Mouse (Mus musculus) CH12.LX (cell line): Measurements from ENCODE around the gene Dock10. TPM values are rescaled to one million over a fixed set of nuclear protein-coding genes. Genes with fewer than 3 reads are reported as not detected.

Source experiments
- DNase-seq: peaks from one replicate; pipeline ENCODE4 v3.0.0-alpha.2; 2013; ENCODE audit errors: extremely low read depth
- H3K27ac ChIP-seq: 2 replicates; pipeline ENCODE4 v1.5.1; 2012; ENCODE audit warnings: low read depth, mild to moderate bottlenecking, control low read depth, moderate library complexity; ENCODE audit not compliant: insufficient read depth
- H3K27me3 ChIP-seq: replicated peaks from 2 replicates; pipeline ENCODE3; 2012; ENCODE audit warnings: inconsistent platforms
- H3K36me3 ChIP-seq, 2 experiments: replicated peaks in 1 of 2; 2 replicates each; pipeline versions ENCODE3 to v1.6.1; 2012; ENCODE audit warnings: inconsistent platforms in 1 of 2, low read length in 1 of 2, mild to moderate bottlenecking in 1 of 2, mixed read lengths in 1 of 2, moderate library complexity in 1 of 2; ENCODE audit not compliant: control insufficient read depth in 1 of 2, insufficient read depth in 1 of 2
- H3K4me1 ChIP-seq, 2 experiments: 2 replicates each; pipeline ENCODE4 v1.6.1; 2012; ENCODE audit warnings: inconsistent platforms in 1 of 2, moderate library complexity in 1 of 2; ENCODE audit not compliant: insufficient read depth in 2 of 2, control insufficient read depth in 1 of 2
- H3K4me2 ChIP-seq: 2 replicates; pipeline ENCODE4 v1.6.1; 2012; ENCODE audit warnings: low read depth, mild to moderate bottlenecking, control low read depth; ENCODE audit not compliant: poor library complexity, insufficient read depth, severe bottlenecking
- H3K4me3 ChIP-seq, 3 experiments: fragments of 150-350 bp in 1 of 3; sonication (generic) in 1 of 3; replicated peaks in 1 of 3; 2 replicates each; pipeline versions ENCODE3 to v1.5.1; 2011 to 2012; ENCODE audit warnings: low read depth in 2 of 3, low read length in 2 of 3, mild to moderate bottlenecking in 2 of 3, moderate library complexity in 2 of 3, control low read depth in 1 of 3, improper control_type of control experiment in 1 of 3, inconsistent platforms in 1 of 3, mixed read lengths in 1 of 3; ENCODE audit not compliant: poor library complexity in 1 of 3
- H3K79me2 ChIP-seq: replicated peaks from 2 replicates; pipeline ENCODE4 v1.6.1; 2012; ENCODE audit warnings: mild to moderate bottlenecking, moderate library complexity; ENCODE audit not compliant: control insufficient read depth, poor library complexity, insufficient read depth, severe bottlenecking; ENCODE audit errors: extremely low read depth
- H3K9ac ChIP-seq: 2 replicates; pipeline ENCODE4 v1.6.1; 2012; ENCODE audit warnings: low read depth, mild to moderate bottlenecking, control low read depth, moderate library complexity; ENCODE audit not compliant: insufficient read depth
- H3K9me3 ChIP-seq: replicated peaks from 2 replicates; pipeline ENCODE3; 2012; ENCODE audit warnings: low read length, inconsistent platforms, mixed read lengths
- BHLHE40 ChIP-seq: IDR thresholded peaks from 2 replicates; pipeline ENCODE4 v1.6.1; 2011; ENCODE audit warnings: mild to moderate bottlenecking, low read depth, low read length, improper control_type of control experiment
- CHD1 ChIP-seq: IDR thresholded peaks from 2 replicates; pipeline ENCODE4 v1.6.1; 2012; ENCODE audit warnings: low read depth, low read length, improper control_type of control experiment, inconsistent platforms
- CHD2 ChIP-seq: IDR thresholded peaks from 2 replicates; pipeline ENCODE4 v1.6.1; 2011; ENCODE audit warnings: low read length, improper control_type of control experiment
- CTCF ChIP-seq, 2 experiments: IDR thresholded peaks in 1 of 2; conservative IDR thresholded peaks in 1 of 2; 2 replicates each; pipeline ENCODE4 v1.5.1; 2011 to 2012; ENCODE audit warnings: low read depth in 2 of 2, low read length in 2 of 2, improper control_type of control experiment in 1 of 2, inconsistent platforms in 1 of 2, mild to moderate bottlenecking in 1 of 2, moderate library complexity in 1 of 2
- E2F4 ChIP-seq: IDR thresholded peaks from 2 replicates; pipeline ENCODE4 v1.6.1; 2011; ENCODE audit warnings: low read depth, low read length, improper control_type of control experiment; ENCODE audit not compliant: insufficient replicate concordance
- ELF1 ChIP-seq: IDR thresholded peaks from 2 replicates; pipeline ENCODE4 v1.6.1; 2014; ENCODE audit warnings: low read depth, mild to moderate bottlenecking, inconsistent platforms, low read length, improper control_type of control experiment
- EP300 ChIP-seq: IDR thresholded peaks from 2 replicates; pipeline ENCODE4 v1.6.1; 2011; ENCODE audit warnings: low read length, improper control_type of control experiment
- ETS1 ChIP-seq: conservative IDR thresholded peaks from 2 replicates; pipeline ENCODE4 v1.6.1; 2012; ENCODE audit warnings: low read depth, mild to moderate bottlenecking, inconsistent platforms, low read length, improper control_type of control experiment, moderate library complexity
- GABPA ChIP-seq: IDR thresholded peaks from 2 replicates; pipeline ENCODE4 v1.6.1; 2012; ENCODE audit warnings: low read depth, low read length, improper control_type of control experiment, inconsistent platforms; ENCODE audit not compliant: insufficient replicate concordance
- HCFC1 ChIP-seq: IDR thresholded peaks from 2 replicates; pipeline ENCODE4 v1.6.1; 2012; ENCODE audit warnings: low read depth, mild to moderate bottlenecking, inconsistent platforms, low read length, improper control_type of control experiment
- IRF4 ChIP-seq: IDR thresholded peaks from 2 replicates; pipeline ENCODE4 v1.6.1; 2014; ENCODE audit warnings: low read depth, mild to moderate bottlenecking, inconsistent platforms, low read length, improper control_type of control experiment
- JUN ChIP-seq: IDR thresholded peaks from 2 replicates; pipeline ENCODE4 v1.6.1; 2011; ENCODE audit warnings: low read depth, mild to moderate bottlenecking, low read length, improper control_type of control experiment, moderate library complexity; ENCODE audit not compliant: insufficient read depth
- JUND ChIP-seq: conservative IDR thresholded peaks from 2 replicates; pipeline ENCODE4 v1.6.1; 2011; ENCODE audit warnings: low read depth, low read length, improper control_type of control experiment
- KAT2A ChIP-seq: IDR thresholded peaks from 2 replicates; pipeline ENCODE4 v1.6.1; 2012; ENCODE audit warnings: low read length, improper control_type of control experiment, inconsistent platforms; ENCODE audit not compliant: insufficient replicate concordance
- MAX ChIP-seq: IDR thresholded peaks from 2 replicates; pipeline ENCODE4 v1.6.1; 2011; ENCODE audit warnings: low read length, improper control_type of control experiment
- MAZ ChIP-seq: IDR thresholded peaks from 2 replicates; pipeline ENCODE4 v1.6.1; 2012; ENCODE audit warnings: low read depth, mild to moderate bottlenecking, inconsistent platforms, low read length, improper control_type of control experiment, moderate library complexity
- MEF2A ChIP-seq: IDR thresholded peaks from 2 replicates; pipeline ENCODE4 v1.6.1; 2014; ENCODE audit warnings: low read depth, mild to moderate bottlenecking, inconsistent platforms, low read length, improper control_type of control experiment, borderline replicate concordance
- MYC ChIP-seq: IDR thresholded peaks from 2 replicates; pipeline ENCODE4 v1.6.1; 2011; ENCODE audit warnings: low read depth, mild to moderate bottlenecking, improper control_type of control experiment, low read length
- NELFE ChIP-seq: IDR thresholded peaks from 2 replicates; pipeline ENCODE4 v1.6.1; 2011; ENCODE audit warnings: low read depth, low read length, improper control_type of control experiment
- NRF1 ChIP-seq: IDR thresholded peaks from 2 replicates; pipeline ENCODE4 v1.6.1; 2014; ENCODE audit warnings: low read depth, mild to moderate bottlenecking, inconsistent platforms, low read length, improper control_type of control experiment, moderate library complexity
- PAX5 ChIP-seq: IDR thresholded peaks from 2 replicates; pipeline ENCODE4 v1.6.1; 2012; ENCODE audit warnings: low read length, inconsistent platforms, mixed read lengths
- POLR2AphosphoS2 ChIP-seq: IDR thresholded peaks from 2 replicates; pipeline ENCODE4 v1.6.1; 2011; ENCODE audit warnings: low read depth, low read length, improper control_type of control experiment
- RAD21 ChIP-seq: IDR thresholded peaks from 2 replicates; pipeline ENCODE4 v1.6.1; 2011; ENCODE audit warnings: low read depth, mild to moderate bottlenecking, low read length, improper control_type of control experiment, moderate library complexity
- RCOR1 ChIP-seq: conservative IDR thresholded peaks from 2 replicates; pipeline ENCODE4 v1.6.1; 2012; ENCODE audit warnings: low read depth, mild to moderate bottlenecking, inconsistent platforms, low read length, improper control_type of control experiment
- SIN3A ChIP-seq: IDR thresholded peaks from 2 replicates; pipeline ENCODE4 v1.6.1; 2012; ENCODE audit warnings: low read length, improper control_type of control experiment, inconsistent platforms
- SMC3 ChIP-seq: IDR thresholded peaks from 2 replicates; pipeline ENCODE4 v1.6.1; 2011; ENCODE audit warnings: low read depth, low read length, improper control_type of control experiment
- TBP ChIP-seq: conservative IDR thresholded peaks from 2 replicates; pipeline ENCODE4 v1.6.1; 2011; ENCODE audit warnings: low read depth, low read length, improper control_type of control experiment
- TCF12 ChIP-seq: IDR thresholded peaks from 2 replicates; pipeline ENCODE4 v1.6.1; 2014; ENCODE audit warnings: low read depth, mild to moderate bottlenecking, inconsistent platforms, low read length, improper control_type of control experiment
- UBTF ChIP-seq: IDR thresholded peaks from 2 replicates; pipeline ENCODE4 v1.6.1; 2012; ENCODE audit warnings: low read depth, mild to moderate bottlenecking, inconsistent platforms, low read length, improper control_type of control experiment, moderate library complexity
- USF2 ChIP-seq: conservative IDR thresholded peaks from 2 replicates; pipeline ENCODE4 v1.6.1; 2011; ENCODE audit warnings: low read depth, low read length, improper control_type of control experiment
- ZC3H11A ChIP-seq: IDR thresholded peaks from 2 replicates; pipeline ENCODE4 v1.6.1; 2012; ENCODE audit warnings: low read depth, mild to moderate bottlenecking, inconsistent platforms, low read length, improper control_type of control experiment
- ZKSCAN1 ChIP-seq: IDR thresholded peaks from 2 replicates; pipeline ENCODE4 v1.6.1; 2012; ENCODE audit warnings: low read depth, inconsistent platforms, low read length, improper control_type of control experiment, borderline replicate concordance
- ZNF384 ChIP-seq: IDR thresholded peaks from 2 replicates; pipeline ENCODE4 v1.6.1; 2012; ENCODE audit warnings: low read depth, low read length, improper control_type of control experiment, inconsistent platforms
- dilution Hi-C: fragments of 300-500 bp; cut with MboI; formaldehyde crosslinking; loops from 2 replicates; pipeline ENCODE4 v1.14.3; 2020; ENCODE audit warnings: low sequenced_read_pairs; ENCODE audit not compliant: extremely low pct_unique_long_range_greater_than_20kb, extremely low pct_ligation_motif_present
- in situ Hi-C: fragments of 300-500 bp; cut with MboI; formaldehyde crosslinking; loops from 3 replicates; pipeline ENCODE4 v1.14.3; 2019; ENCODE audit warnings: low sequenced_read_pairs, low pct_ligation_motif_present, low pct_unique_long_range_greater_than_20kb, mixed read lengths
- polyA plus RNA-seq: library from polyadenylated mRNA; unstranded; fragments of >175 nt; gene quantifications from 2 replicates; pipeline ENCODE4 v1.2.1, GENCODE M21; 2012; ENCODE audit warnings: low read depth; ENCODE audit not compliant: insufficient read length
- total RNA-seq, 2 experiments: library from RNA; depleted of rRNA; stranded (reverse); fragments of 300-350 nt in 1 of 2; fragments of >200 nt in 1 of 2; gene quantifications; 2 replicates each; pipeline ENCODE4 v1.2.3; 2012 to 2014

Dock10 gene
- total and polyA plus RNA-seq, 3 experiments = 44.7 to 77.2 (median 62.2) TPM

DNA sequence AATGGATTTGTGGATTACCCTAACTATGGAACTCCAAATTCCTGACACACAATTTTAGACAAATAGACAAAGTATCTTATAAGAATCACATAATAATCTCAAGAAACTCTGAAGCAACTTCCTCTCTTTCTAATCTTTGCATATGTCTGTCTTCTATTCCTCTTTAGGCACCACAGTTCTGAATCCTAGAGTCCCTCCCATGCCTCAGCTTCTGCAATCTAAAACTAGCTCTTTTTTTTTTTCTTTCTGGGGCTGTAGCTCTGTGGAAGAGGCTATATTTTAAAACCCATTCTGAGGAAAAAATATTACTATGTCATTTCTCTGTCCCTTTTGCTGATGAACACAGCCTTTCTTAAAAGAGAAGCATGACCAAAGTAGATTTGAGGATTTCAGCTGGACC is 92.6 kb downstream of the Dock10 start:
- peaks cover 35% of the 10 kb centered on the region for H3K79me2 ChIP-seq
- peak overlapping the region; percentile 40 for H3K4me2 ChIP-seq
- no peaks in the 10 kb centered on the region for H3K9me3 ChIP-seq
- in situ Hi-C loops = no loop called here
- H3K4me1 ChIP-seq = peaks cover 0 to 51% of the 10 kb centered on the region in 2 experiments; a peak in 3 of 4 replicates
- H3K27ac ChIP-seq = no peak overlapping the region; the same call in 1 of the 2 replicates
- TF ChIP-seq ZNF384 = peak; percentile 72
- no peak for TF ChIP-seq EP300
- no peak for TF ChIP-seq IRF4
- TF ChIP-seq RCOR1 = no peak
- H3K36me3 ChIP-seq = peaks cover 0 to 15% of the 10 kb centered on the region in 2 experiments
- DNase-seq = peak; percentile 57
- H3K9ac ChIP-seq = peak overlapping the region; percentile 53
- no peak overlapping the region for H3K4me3 ChIP-seq
- no peaks in the 10 kb centered on the region for H3K27me3 ChIP-seq
- dilution Hi-C loops = no loop called here

DNA sequence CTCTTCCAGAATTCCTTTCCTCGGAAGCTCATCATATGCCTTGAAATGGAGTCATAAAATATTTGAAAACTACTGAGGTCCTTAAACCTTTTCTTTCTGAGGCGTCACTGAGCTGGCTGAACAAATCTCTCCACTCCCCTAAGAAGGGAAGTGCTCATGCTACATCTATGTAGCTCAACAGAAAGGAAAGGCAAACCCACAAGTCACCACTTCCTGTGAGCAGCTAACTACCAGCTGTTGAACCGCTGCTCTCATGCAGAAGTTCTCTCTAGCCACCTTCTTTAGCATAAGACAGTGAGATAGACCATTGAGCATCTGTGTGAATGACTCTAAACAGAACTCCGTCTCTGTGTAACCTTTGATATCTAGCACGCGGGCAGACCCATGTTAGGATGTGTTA is 93.2 kb downstream of the Dock10 start:
- Histone ChIP-seq H3K4me3 (peak overlapping the region; percentile 62 to 88 (median 65)), H3K4me2 (peak overlapping the region; percentile 40), H3K4me1 (peaks cover 0 to 48% of the 10 kb centered on the region in 2 experiments; a peak in 3 of 4 replicates), H3K9ac (peak overlapping the region; percentile 89), H3K36me3 (peaks cover 0 to 15% of the 10 kb centered on the region in 2 experiments), H3K79me2 (peaks cover 39% of the 10 kb centered on the region), H3K9me3 (no peaks in the 10 kb centered on the region), H3K27ac (peak overlapping the region; percentile 95), H3K27me3 (no peaks in the 10 kb centered on the region)
- DNase-seq = peak; percentile 92
- in situ Hi-C loops = no loop called here
- dilution Hi-C loops = no loop called here
- TF ChIP-seq KAT2A (no peak), NRF1 (no peak), SMC3 (no peak; the same call in 1 of the 2 replicates), MAZ (no peak), ZKSCAN1 (no peak), MYC (peak; percentile 86), JUND (peak; percentile 49; the same call in 1 of the 2 replicates), USF2 (no peak), CHD1 (peak; percentile 91; the same call in 1 of the 2 replicates), BHLHE40 (peak; percentile 91), JUN (no peak), E2F4 (peak; percentile 47; the same call in 1 of the 2 replicates), ETS1 (peak; percentile 98), ELF1 (peak; percentile 71), MEF2A (0 out of 2 replicates have a peak, but pooled peaks have one; percentile 44), GABPA (no peak), TCF12 (peak; percentile 88), ZNF384 (peak; percentile 62), NELFE (peak; percentile 52; the same call in 1 of the 2 replicates), SIN3A (peak; percentile 96), PAX5 (no peak), TBP (peak; percentile 88), RCOR1 (no peak), CTCF (conservative IDR thresholded peaks at IDR 0.05 in 1 of 2, IDR thresholded peaks at IDR 0.05 in 1 of 2; ENCODE audit: low read depth in 2 of 2, low read length in 2 of 2) (no peak), UBTF (no peak), CHD2 (peak; percentile 30; the same call in 1 of the 2 replicates), ZC3H11A (no peak), POLR2AphosphoS2 (no peak), RAD21 (no peak; the same call in none of the 2 replicates), MAX (peak; percentile 77), HCFC1 (peak; percentile 57)
